Mouse (Mus musculus) liver, embryonic 13.5 days (tissue): ENCODE measurements around the gene Gm13089. TPM values are rescaled to one million over a fixed set of nuclear protein-coding genes. Genes with fewer than 3 reads are reported as not detected.
"Not testable (repeated sequence)": the region's sequence is repeated elsewhere in the genome, so short reads cannot be mapped to it uniquely, and the experiment has no call there.

Experiments used
- ATAC-seq: fragments of 200-750 bp; cut with Nextera tagmentation; 2 replicates; pipeline ENCODE4 v1.8.0; 2017; ENCODE audit warnings: low read depth, mild to moderate bottlenecking, moderate number of reproducible peaks, moderate library complexity
- DNase-seq: peaks from one replicate; pipeline ENCODE4 v3.0.0; 2022
- H3K27ac ChIP-seq: fragments of 300-500 bp; sonication (generic); 2 replicates; pipeline ENCODE4 v1.5.1; 2015; ENCODE audit warnings: moderate library complexity, mild to moderate bottlenecking, inconsistent platforms
- H3K27me3 ChIP-seq: fragments of 300-500 bp; sonication (generic); 2 replicates; pipeline ENCODE4 v1.6.1; 2015; ENCODE audit warnings: mild to moderate bottlenecking, inconsistent platforms
- H3K36me3 ChIP-seq: fragments of 300-500 bp; sonication (generic); 2 replicates; pipeline ENCODE4 v1.6.1; 2015; ENCODE audit warnings: mild to moderate bottlenecking, inconsistent platforms
- H3K4me1 ChIP-seq: fragments of 300-500 bp; sonication (generic); replicated peaks from 2 replicates; pipeline ENCODE4 v1.6.1; 2015; ENCODE audit warnings: inconsistent platforms
- H3K4me2 ChIP-seq: fragments of 300-500 bp; sonication (generic); 2 replicates; pipeline ENCODE4 v1.6.1; 2015; ENCODE audit warnings: inconsistent platforms, mild to moderate bottlenecking, moderate library complexity
- H3K4me3 ChIP-seq: fragments of 300-500 bp; sonication (generic); replicated peaks from 2 replicates; pipeline ENCODE4 v1.5.1; 2015; ENCODE audit warnings: mild to moderate bottlenecking, inconsistent platforms
- H3K9ac ChIP-seq: fragments of 300-500 bp; sonication (generic); 2 replicates; pipeline ENCODE4 v1.6.1; 2015; ENCODE audit warnings: mild to moderate bottlenecking, inconsistent platforms
- H3K9me3 ChIP-seq: fragments of 300-500 bp; sonication (generic); replicated peaks from 2 replicates; pipeline ENCODE4 v1.6.1; 2016; ENCODE audit warnings: inconsistent platforms
- WGBS: fragments of 180-500 bp; shearing (Covaris S2); methylation state at CpG from one replicate; pipeline ENCODE4 v1.1.7; 2015; ENCODE audit not compliant: insufficient replicate concordance; 5-methylcytosine and 5-hydroxymethylcytosine counted together
- polyA plus RNA-seq: library from polyadenylated mRNA; unstranded; fragments of >200 nt; fragmentation: Nextera tagmentation; extraction: Ambion mirVana; gene quantifications from 2 replicates; pipeline ENCODE4 v1.2.1, GENCODE M21; 2015

The Gm13089 gene
- not detected in 2 replicates for polyA plus RNA-seq

DNA sequence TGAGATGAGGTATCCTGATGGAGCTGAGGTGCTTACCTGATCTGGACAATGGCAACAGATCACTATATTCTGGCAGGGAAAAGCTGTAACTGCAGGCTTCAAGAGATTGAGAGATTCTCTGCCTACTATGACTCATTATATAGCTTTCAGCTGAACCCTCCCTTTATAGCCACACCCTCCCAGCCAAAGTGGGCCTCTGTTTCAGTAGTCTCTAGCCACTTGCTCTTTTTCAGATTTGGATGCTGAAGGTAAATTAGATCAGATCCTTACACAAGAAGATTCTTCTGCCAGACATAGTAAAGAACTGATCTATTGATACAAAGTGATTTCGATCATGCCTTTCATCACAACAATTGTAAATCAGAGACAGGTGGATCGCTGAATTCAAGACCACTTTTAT is at the start of gene Gm13089:
Gm13089 (minus strand) TSS at position 101 of the 400 bp plus-strand sequence.
- Histone ChIP-seq H3K27me3 (no peaks in the 10 kb centered on the region), H3K9me3 (0 out of 2 replicates have a peak, but pooled peaks cover 3% of the 10 kb centered on the region), H3K4me3 (no peak within 1 kb of the TSS), H3K9ac (no peak within 1 kb of the TSS), H3K4me2 (no peak within 1 kb of the TSS), H3K27ac (no peak within 1 kb of the TSS), H3K36me3 (no peaks in the 10 kb centered on the region), H3K4me1 (no peaks in the 10 kb centered on the region)
- 58% methylated on average over 2 of the region's 2 CpGs for WGBS
- ATAC-seq (no peak), DNase-seq (no peak)

- H3K27me3 ChIP-seq, result no peaks in the 10 kb centered on the region
- no peak within 1 kb of the TSS for H3K9ac ChIP-seq
- DNase-seq, result no peak
- no peak within 1 kb of the TSS for H3K27ac ChIP-seq
- H3K4me3 ChIP-seq, result no peak within 1 kb of the TSS
- no peak for ATAC-seq
- no peaks in the 10 kb centered on the region for H3K4me1 ChIP-seq
- 0 out of 2 replicates have a peak, but pooled peaks cover 3% of the 10 kb centered on the region for H3K9me3 ChIP-seq
- no peak within 1 kb of the TSS for H3K4me2 ChIP-seq
- no peaks in the 10 kb centered on the region for H3K36me3 ChIP-seq
- 54% methylated on average over 1 of the region's 1 CpGs for WGBS
Measured at GRCm38 (mm10) chr4:143719155-143719554, 16.6 kb upstream of the Gm13089 start, which contains the start of gene Gm13078. Gene Gm13078 (plus strand): TSS chr4:143719455.

- not testable (repeated sequence) for H3K4me1 ChIP-seq, H3K27me3 ChIP-seq, H3K9me3 ChIP-seq, H3K9ac ChIP-seq, DNase-seq, ATAC-seq, H3K27ac ChIP-seq, H3K4me3 ChIP-seq, H3K4me2 ChIP-seq, H3K36me3 ChIP-seq
Measured at GRCm38 (mm10) chr4:143657146-143657545, 45.4 kb downstream of the Gm13089 start, which contains the start of gene Gm13088. Gene Gm13088 (minus strand): TSS chr4:143657246.

Other genes starting within 250 kb of the Gm13089 start
- not detected in 2 replicates for gene Gm13043, start 191.4 kb downstream of the Gm13089 start, polyA plus RNA-seq
- gene Gm13040, start 166.8 kb downstream of the Gm13089 start, polyA plus RNA-seq, result not detected in 2 replicates
- not detected in 2 replicates for gene BC080695, start 151.0 kb downstream of the Gm13089 start, polyA plus RNA-seq
- not detected in 2 replicates for gene Gm13057, start 151.0 kb downstream of the Gm13089 start, polyA plus RNA-seq
- gene Gm13083, start 87.7 kb downstream of the Gm13089 start, polyA plus RNA-seq, result not detected in 2 replicates
- gene Gm13088, start 45.5 kb downstream of the Gm13089 start, polyA plus RNA-seq, result not detected in 2 replicates
- not detected in 2 replicates for gene Gm13078, start 16.7 kb upstream of the Gm13089 start, polyA plus RNA-seq
- not detected in 2 replicates for gene Gm13023, start 86.6 kb upstream of the Gm13089 start, polyA plus RNA-seq
- gene Gm13084, start 113.4 kb upstream of the Gm13089 start, polyA plus RNA-seq, result not detected in 2 replicates
- gene Gm13103, start 143.8 kb upstream of the Gm13089 start, polyA plus RNA-seq, result not detected in 2 replicates
- gene Pramef6, start 197.7 kb upstream of the Gm13089 start, polyA plus RNA-seq, result not detected in 2 replicates
- gene Pramef25, start 248.3 kb upstream of the Gm13089 start, polyA plus RNA-seq, result not detected in 2 replicates